ENCODE assay signal across 18 mouse cellular contexts in genomic region chr1:91630206-91630605, GRCm38 (mm10).
DNase-seq lines count a peak whose midpoint lies in the region; ATAC-seq and TF ChIP-seq lines count a peak whose summit lies in the region.
"Had no signal": no experiment of that assay in that cellular context is flagged by ENCODE, and none has a peak within 500 bp of the region (broad histone marks: within the 10 kb centered on the region; RNA-seq: fewer than 3 reads in every experiment).

No protein-coding gene starts in this region.

- peak; percentile 9 for DNase-seq in kidney, adult 2 months
- DNase-seq in adrenal gland, postnatal 14 days = peak; percentile 56
- DNase-seq in thymus, postnatal 14 days = peak; percentile 77
- no peak for DNase-seq in hindbrain, embryonic 11.5 days (ENCODE audit: low spot score)
- DNase-seq: cerebellum, adult 9-11 months; heart, postnatal 4 days; layer of hippocampus, adult 9-11 months; liver; liver, postnatal 0 days; right cerebral cortex, postnatal 25 days had no signal

- no peaks in the 10 kb centered on the region for H3K27me3 ChIP-seq in kidney, adult 2 months (replicated peaks; ENCODE audit: control insufficient read depth, insufficient read depth, low read length)
- no peaks in the 10 kb centered on the region for H3K27me3 ChIP-seq in kidney, embryonic 14.5 days (ENCODE audit: control insufficient read depth, insufficient read depth, low read length)
- H3K27me3 ChIP-seq in embryonic facial prominence, embryonic 15.5 days = no peaks in the 10 kb centered on the region
- no peaks in the 10 kb centered on the region for H3K27me3 ChIP-seq in hindbrain, embryonic 11.5 days (ENCODE audit: control insufficient read depth, insufficient read depth, low read length)
- no peaks in the 10 kb centered on the region for H3K27me3 ChIP-seq in intestine, embryonic 15.5 days (replicated peaks)
- H3K27me3 ChIP-seq: neural tube, embryonic 13.5 days had no signal

- ATAC-seq in kidney, embryonic 14.5 days (ENCODE audit: low FRiP score, low TSS enrichment) = no peak
- ATAC-seq in embryonic facial prominence, embryonic 15.5 days (ENCODE audit: insufficient number of reproducible peaks, low FRiP score, low TSS enrichment, low read depth) = no peak
- ATAC-seq in hindbrain, embryonic 11.5 days (ENCODE audit: low FRiP score) = no peak
- no peak for ATAC-seq in intestine, embryonic 15.5 days
- ATAC-seq: forebrain, embryonic 14.5 days; liver, postnatal 0 days had no signal

- no peaks in the 10 kb centered on the region for H3K4me1 ChIP-seq in kidney, adult 2 months (ENCODE audit: control insufficient read depth, insufficient read depth, low read length)
- H3K4me1 ChIP-seq in kidney, embryonic 14.5 days (ENCODE audit: control insufficient read depth, insufficient read depth, low read length) = 0 out of 2 replicates have a peak, but pooled peaks cover 7% of the 10 kb centered on the region
- H3K4me1 ChIP-seq in embryonic facial prominence, embryonic 15.5 days = peaks cover 47% of the 10 kb centered on the region
- H3K4me1 ChIP-seq in hindbrain, embryonic 11.5 days (replicated peaks; ENCODE audit: control insufficient read depth, insufficient read depth, low read length) = no peaks in the 10 kb centered on the region
- peaks cover 24% of the 10 kb centered on the region; the same call in 1 of the 2 replicates for H3K4me1 ChIP-seq in intestine, embryonic 15.5 days (replicated peaks)
- H3K4me1 ChIP-seq: heart, embryonic 13.5 days; neural tube, embryonic 13.5 days had no signal

- TF ChIP-seq POLR2A in kidney, adult 2 months (IDR thresholded peaks at IDR 0.05; ENCODE audit: low read depth, low read length) = no peak

- TF ChIP-seq CTCF in kidney, adult 2 months (conservative IDR thresholded peaks at IDR 0.05; ENCODE audit: insufficient read depth, insufficient read length, low read depth, low read length) = no peak

- no peaks in the 10 kb centered on the region for H3K36me3 ChIP-seq in kidney, adult 2 months (ENCODE audit: control insufficient read depth, insufficient read depth, low read length)
- H3K36me3 ChIP-seq in kidney, embryonic 14.5 days (ENCODE audit: control insufficient read depth, insufficient read depth, low read length) = no peaks in the 10 kb centered on the region
- no peaks in the 10 kb centered on the region for H3K36me3 ChIP-seq in embryonic facial prominence, embryonic 15.5 days
- no peaks in the 10 kb centered on the region for H3K36me3 ChIP-seq in hindbrain, embryonic 11.5 days (ENCODE audit: control insufficient read depth, insufficient read depth, low read length)
- H3K36me3 ChIP-seq in intestine, embryonic 15.5 days = no peaks in the 10 kb centered on the region
- H3K36me3 ChIP-seq: heart, embryonic 13.5 days; kidney, embryonic 15.5 days; neural tube, embryonic 13.5 days had no signal

- no peak overlapping the region for H3K9ac ChIP-seq in kidney, embryonic 14.5 days (ENCODE audit: low read depth, low read length)
- H3K9ac ChIP-seq in embryonic facial prominence, embryonic 15.5 days = no peak overlapping the region
- no peak overlapping the region for H3K9ac ChIP-seq in hindbrain, embryonic 11.5 days (ENCODE audit: low read depth, low read length)
- H3K9ac ChIP-seq in intestine, embryonic 15.5 days = no peak overlapping the region
- H3K9ac ChIP-seq: heart, embryonic 13.5 days; kidney, embryonic 15.5 days; liver, postnatal 0 days; neural tube, embryonic 13.5 days had no signal

- H3K27ac ChIP-seq in kidney, adult 2 months (ENCODE audit: insufficient read depth, low read depth, low read length) = no peak overlapping the region
- no peak overlapping the region for H3K27ac ChIP-seq in kidney, embryonic 14.5 days (ENCODE audit: low read depth, low read length)
- H3K27ac ChIP-seq in embryonic facial prominence, embryonic 15.5 days (replicated peaks) = peak overlapping the region; percentile 71
- no peak overlapping the region for H3K27ac ChIP-seq in hindbrain, embryonic 11.5 days (ENCODE audit: low read depth, low read length)
- H3K27ac ChIP-seq in intestine, embryonic 15.5 days = no peak overlapping the region
- H3K27ac ChIP-seq: heart, embryonic 13.5 days; kidney, embryonic 15.5 days; neural tube, embryonic 13.5 days; stomach, postnatal 0 days had no signal

- 44% methylated on average over 12 of the region's 12 CpGs for WGBS in kidney, adult 2 months
- WGBS in kidney, embryonic 14.5 days = 46% methylated on average over 12 of the region's 12 CpGs
- WGBS in embryonic facial prominence, embryonic 15.5 days = 21% methylated on average over 12 of the region's 12 CpGs
- WGBS in hindbrain, embryonic 11.5 days = 81% methylated on average over 12 of the region's 12 CpGs
- WGBS in intestine, embryonic 15.5 days = 36% methylated on average over 12 of the region's 12 CpGs

- no peak overlapping the region for H3K4me3 ChIP-seq in kidney, adult 2 months (ENCODE audit: insufficient read depth, low read depth, low read length)
- H3K4me3 ChIP-seq in kidney, embryonic 14.5 days (ENCODE audit: low read length) = no peak overlapping the region
- no peak overlapping the region for H3K4me3 ChIP-seq in embryonic facial prominence, embryonic 15.5 days (replicated peaks)
- no peak overlapping the region for H3K4me3 ChIP-seq in hindbrain, embryonic 11.5 days (ENCODE audit: low read depth, low read length)
- H3K4me3 ChIP-seq in intestine, embryonic 15.5 days (replicated peaks) = no peak overlapping the region
- H3K4me3 ChIP-seq: heart, embryonic 13.5 days; kidney, embryonic 15.5 days; neural tube, embryonic 13.5 days had no signal

- H3K4me2 ChIP-seq in kidney, embryonic 14.5 days (replicated peaks; ENCODE audit: low read depth, low read length) = no peak overlapping the region
- H3K4me2 ChIP-seq in embryonic facial prominence, embryonic 15.5 days (replicated peaks) = no peak overlapping the region
- no peak overlapping the region for H3K4me2 ChIP-seq in hindbrain, embryonic 11.5 days (replicated peaks; ENCODE audit: low read depth, low read length)
- no peak overlapping the region for H3K4me2 ChIP-seq in intestine, embryonic 15.5 days (replicated peaks)
- H3K4me2 ChIP-seq: heart, embryonic 13.5 days; kidney, embryonic 15.5 days; neural tube, embryonic 13.5 days had no signal

- no peaks in the 10 kb centered on the region for H3K9me3 ChIP-seq in kidney, embryonic 14.5 days (ENCODE audit: control insufficient read depth, low read length)
- H3K9me3 ChIP-seq in embryonic facial prominence, embryonic 15.5 days (replicated peaks) = no peaks in the 10 kb centered on the region
- H3K9me3 ChIP-seq in hindbrain, embryonic 11.5 days (ENCODE audit: control insufficient read depth, low read length) = no peaks in the 10 kb centered on the region
- H3K9me3 ChIP-seq in intestine, embryonic 15.5 days = no peaks in the 10 kb centered on the region
- H3K9me3 ChIP-seq: heart, embryonic 13.5 days; kidney, embryonic 15.5 days; neural tube, embryonic 13.5 days had no signal
